Mouse (Mus musculus) gastrocnemius, postnatal 14 days (tissue): ENCODE measurements around the gene Anapc1. TPM values are rescaled to one million over a fixed set of nuclear protein-coding genes. Genes with fewer than 3 reads are reported as not detected.

Experiments
- DNase-seq: peaks from one replicate; pipeline ENCODE4 v3.0.0; 2021; ENCODE audit warnings: mixed read lengths
- intact Hi-C: fragments of 180-260 bp; cut with DNase I; formaldehyde crosslinking; loops from one replicate; pipeline ENCODE4 v1.15.1; 2025; ENCODE audit warnings: low total_unique reads
- long read RNA-seq, 2 experiments: library from polyadenylated mRNA; stranded (forward); transcript quantifications; one replicate each; pipeline ENCODE4 v2.0.0; 2021
- total RNA-seq, 2 experiments: library from RNA; stranded (reverse); gene quantifications; 2 replicates each; pipeline ENCODE4 v1.2.3; 2021

Gene Anapc1
- total RNA-seq: 10 to 100 TPM; 32.2 to 32.7 TPM
- long read RNA-seq, experiment 1, full-length matches to known transcripts: 4 of 11 reads
- long read RNA-seq, experiment 1, partial matches to known transcripts: 4 of 11 reads
- long read RNA-seq, experiment 1, other reads (novel, unspliced or antisense): 3 of 11 reads
- long read RNA-seq, experiment 2, full-length matches to known transcripts: 9 of 18 reads
- long read RNA-seq, experiment 2, partial matches to known transcripts: 5 of 18 reads
- long read RNA-seq, experiment 2, other reads (novel, unspliced or antisense): 4 of 18 reads

- DNase-seq: peak; percentile 90
- intact Hi-C loops: no loop called here
These were observed at the start of gene Anapc1 for GRCm38 (mm10) chr2:128686921-128687557. Gene Anapc1 (minus strand): TSS chr2:128687391.

GRCm38 (mm10) chr2:128735089-128735488 is 47.9 kb upstream of the Anapc1 start:
- intact Hi-C loops: no loop called here

GRCm38 (mm10) chr2:128731951-128732350 is 44.8 kb upstream of the Anapc1 start:
- intact Hi-C loops: no loop called here

More at GRCm38 (mm10) chr2:128735089-128735488, 47.9 kb upstream of the Anapc1 start:
- no peak for DNase-seq

GRCm38 (mm10) chr2:128731514-128731913 is 44.3 kb upstream of the Anapc1 start:
- no peak for DNase-seq
- intact Hi-C loops: no loop called here

More at GRCm38 (mm10) chr2:128731951-128732350, 44.8 kb upstream of the Anapc1 start:
- DNase-seq: no peak

GRCm38 (mm10) chr2:128729141-128729540 is 42.0 kb upstream of the Anapc1 start:
- intact Hi-C loops: no loop called here
- no peak for DNase-seq

- intact Hi-C loops: no loop called here
- no peak for DNase-seq
These were observed 40.9 kb upstream of the Anapc1 start for GRCm38 (mm10) chr2:128728066-128728465.

GRCm38 (mm10) chr2:128727552-128727951 is 40.4 kb upstream of the Anapc1 start:
- intact Hi-C loops: no loop called here
- no peak for DNase-seq

GRCm38 (mm10) chr2:128726626-128727025 is 39.4 kb upstream of the Anapc1 start:
- DNase-seq: no peak
- intact Hi-C loops: no loop called here

- DNase-seq: no peak
- intact Hi-C loops: no loop called here
These were observed 38.9 kb upstream of the Anapc1 start for GRCm38 (mm10) chr2:128726067-128726466.

GRCm38 (mm10) chr2:128722106-128722710 is 35.0 kb upstream of the Anapc1 start:
- no peak for DNase-seq
- intact Hi-C loops: no loop called here

- DNase-seq: no peak
- intact Hi-C loops: no loop called here
These were observed 32.2 kb upstream of the Anapc1 start for GRCm38 (mm10) chr2:128719380-128719779.

- DNase-seq: no peak
- intact Hi-C loops: no loop called here
These were observed 28.8 kb upstream of the Anapc1 start for GRCm38 (mm10) chr2:128715979-128716378.

GRCm38 (mm10) chr2:128714724-128715241 is 27.6 kb upstream of the Anapc1 start:
- intact Hi-C loops: no loop called here
- DNase-seq: no peak

- intact Hi-C loops: no loop called here
- no peak for DNase-seq
These were observed 26.4 kb upstream of the Anapc1 start for GRCm38 (mm10) chr2:128713548-128714003.

GRCm38 (mm10) chr2:128712940-128713339 is 25.7 kb upstream of the Anapc1 start:
- DNase-seq: no peak
- intact Hi-C loops: no loop called here

- no peak for DNase-seq
- intact Hi-C loops: no loop called here
These were observed 23.4 kb upstream of the Anapc1 start for GRCm38 (mm10) chr2:128710609-128711008.

GRCm38 (mm10) chr2:128709264-128709663 is 22.1 kb upstream of the Anapc1 start:
- intact Hi-C loops: no loop called here
- no peak for DNase-seq

GRCm38 (mm10) chr2:128704474-128704873 is 17.3 kb upstream of the Anapc1 start:
- DNase-seq: no peak
- intact Hi-C loops: no loop called here

- intact Hi-C loops: loop anchor here (5.0 to 10.0 kb wide), 2 partner anchors 55 to 118 kb away; partner anchors contain the start of gene Tmem87b
- peak; percentile 45 for DNase-seq
These were observed 12.2 kb upstream of the Anapc1 start for GRCm38 (mm10) chr2:128699201-128699885.
